Mouse (Mus musculus) CH12.LX (cell line): ENCODE results near the gene Ebi3. TPM values are rescaled to one million over a fixed set of nuclear protein-coding genes. Genes with fewer than 3 reads are reported as not detected.
A peak's percentile ranks its signal among the peaks of the same experiment; 100 is the strongest.

Source experiments
- DNase-seq: peaks from one replicate; pipeline ENCODE4 v3.0.0-alpha.2; 2013; ENCODE audit errors: extremely low read depth
- H3K27ac ChIP-seq: 2 replicates; pipeline ENCODE4 v1.5.1; 2012; ENCODE audit warnings: low read depth, mild to moderate bottlenecking, control low read depth, moderate library complexity; ENCODE audit not compliant: insufficient read depth
- H3K27me3 ChIP-seq: replicated peaks from 2 replicates; pipeline ENCODE3; 2012; ENCODE audit warnings: inconsistent platforms
- H3K36me3 ChIP-seq, 2 experiments: replicated peaks in 1 of 2; 2 replicates each; pipeline versions ENCODE3 to v1.6.1; 2012; ENCODE audit warnings: inconsistent platforms in 1 of 2, low read length in 1 of 2, mild to moderate bottlenecking in 1 of 2, mixed read lengths in 1 of 2, moderate library complexity in 1 of 2; ENCODE audit not compliant: control insufficient read depth in 1 of 2, insufficient read depth in 1 of 2
- H3K4me1 ChIP-seq, 2 experiments: 2 replicates each; pipeline ENCODE4 v1.6.1; 2012; ENCODE audit warnings: inconsistent platforms in 1 of 2, moderate library complexity in 1 of 2; ENCODE audit not compliant: insufficient read depth in 2 of 2, control insufficient read depth in 1 of 2
- H3K4me2 ChIP-seq: 2 replicates; pipeline ENCODE4 v1.6.1; 2012; ENCODE audit warnings: low read depth, mild to moderate bottlenecking, control low read depth; ENCODE audit not compliant: poor library complexity, insufficient read depth, severe bottlenecking
- H3K4me3 ChIP-seq, 3 experiments: fragments of 150-350 bp in 1 of 3; sonication (generic) in 1 of 3; replicated peaks in 1 of 3; 2 replicates each; pipeline versions ENCODE3 to v1.5.1; 2011 to 2012; ENCODE audit warnings: low read depth in 2 of 3, low read length in 2 of 3, mild to moderate bottlenecking in 2 of 3, moderate library complexity in 2 of 3, control low read depth in 1 of 3, improper control_type of control experiment in 1 of 3, inconsistent platforms in 1 of 3, mixed read lengths in 1 of 3; ENCODE audit not compliant: poor library complexity in 1 of 3
- H3K79me2 ChIP-seq: replicated peaks from 2 replicates; pipeline ENCODE4 v1.6.1; 2012; ENCODE audit warnings: mild to moderate bottlenecking, moderate library complexity; ENCODE audit not compliant: control insufficient read depth, poor library complexity, insufficient read depth, severe bottlenecking; ENCODE audit errors: extremely low read depth
- H3K9ac ChIP-seq: 2 replicates; pipeline ENCODE4 v1.6.1; 2012; ENCODE audit warnings: low read depth, mild to moderate bottlenecking, control low read depth, moderate library complexity; ENCODE audit not compliant: insufficient read depth
- H3K9me3 ChIP-seq: replicated peaks from 2 replicates; pipeline ENCODE3; 2012; ENCODE audit warnings: low read length, inconsistent platforms, mixed read lengths
- BHLHE40 ChIP-seq: IDR thresholded peaks from 2 replicates; pipeline ENCODE4 v1.6.1; 2011; ENCODE audit warnings: mild to moderate bottlenecking, low read depth, low read length, improper control_type of control experiment
- CHD2 ChIP-seq: IDR thresholded peaks from 2 replicates; pipeline ENCODE4 v1.6.1; 2011; ENCODE audit warnings: low read length, improper control_type of control experiment
- CTCF ChIP-seq, 2 experiments: IDR thresholded peaks in 1 of 2; conservative IDR thresholded peaks in 1 of 2; 2 replicates each; pipeline ENCODE4 v1.5.1; 2011 to 2012; ENCODE audit warnings: low read depth in 2 of 2, low read length in 2 of 2, improper control_type of control experiment in 1 of 2, inconsistent platforms in 1 of 2, mild to moderate bottlenecking in 1 of 2, moderate library complexity in 1 of 2
- ELF1 ChIP-seq: IDR thresholded peaks from 2 replicates; pipeline ENCODE4 v1.6.1; 2014; ENCODE audit warnings: low read depth, mild to moderate bottlenecking, inconsistent platforms, low read length, improper control_type of control experiment
- EP300 ChIP-seq: IDR thresholded peaks from 2 replicates; pipeline ENCODE4 v1.6.1; 2011; ENCODE audit warnings: low read length, improper control_type of control experiment
- GABPA ChIP-seq: IDR thresholded peaks from 2 replicates; pipeline ENCODE4 v1.6.1; 2012; ENCODE audit warnings: low read depth, low read length, improper control_type of control experiment, inconsistent platforms; ENCODE audit not compliant: insufficient replicate concordance
- HCFC1 ChIP-seq: IDR thresholded peaks from 2 replicates; pipeline ENCODE4 v1.6.1; 2012; ENCODE audit warnings: low read depth, mild to moderate bottlenecking, inconsistent platforms, low read length, improper control_type of control experiment
- JUN ChIP-seq: IDR thresholded peaks from 2 replicates; pipeline ENCODE4 v1.6.1; 2011; ENCODE audit warnings: low read depth, mild to moderate bottlenecking, low read length, improper control_type of control experiment, moderate library complexity; ENCODE audit not compliant: insufficient read depth
- KAT2A ChIP-seq: IDR thresholded peaks from 2 replicates; pipeline ENCODE4 v1.6.1; 2012; ENCODE audit warnings: low read length, improper control_type of control experiment, inconsistent platforms; ENCODE audit not compliant: insufficient replicate concordance
- MAFK ChIP-seq: IDR thresholded peaks from 2 replicates; pipeline ENCODE4 v1.6.1; 2011; ENCODE audit warnings: low read length, improper control_type of control experiment; ENCODE audit not compliant: insufficient replicate concordance
- MAX ChIP-seq: IDR thresholded peaks from 2 replicates; pipeline ENCODE4 v1.6.1; 2011; ENCODE audit warnings: low read length, improper control_type of control experiment
- MAZ ChIP-seq: IDR thresholded peaks from 2 replicates; pipeline ENCODE4 v1.6.1; 2012; ENCODE audit warnings: low read depth, mild to moderate bottlenecking, inconsistent platforms, low read length, improper control_type of control experiment, moderate library complexity
- MEF2A ChIP-seq: IDR thresholded peaks from 2 replicates; pipeline ENCODE4 v1.6.1; 2014; ENCODE audit warnings: low read depth, mild to moderate bottlenecking, inconsistent platforms, low read length, improper control_type of control experiment, borderline replicate concordance
- NELFE ChIP-seq: IDR thresholded peaks from 2 replicates; pipeline ENCODE4 v1.6.1; 2011; ENCODE audit warnings: low read depth, low read length, improper control_type of control experiment
- RAD21 ChIP-seq: IDR thresholded peaks from 2 replicates; pipeline ENCODE4 v1.6.1; 2011; ENCODE audit warnings: low read depth, mild to moderate bottlenecking, low read length, improper control_type of control experiment, moderate library complexity
- SMC3 ChIP-seq: IDR thresholded peaks from 2 replicates; pipeline ENCODE4 v1.6.1; 2011; ENCODE audit warnings: low read depth, low read length, improper control_type of control experiment
- TCF12 ChIP-seq: IDR thresholded peaks from 2 replicates; pipeline ENCODE4 v1.6.1; 2014; ENCODE audit warnings: low read depth, mild to moderate bottlenecking, inconsistent platforms, low read length, improper control_type of control experiment
- UBTF ChIP-seq: IDR thresholded peaks from 2 replicates; pipeline ENCODE4 v1.6.1; 2012; ENCODE audit warnings: low read depth, mild to moderate bottlenecking, inconsistent platforms, low read length, improper control_type of control experiment, moderate library complexity
- USF1 ChIP-seq: IDR thresholded peaks from 2 replicates; pipeline ENCODE4 v1.6.1; 2014; ENCODE audit warnings: low read depth, mild to moderate bottlenecking, inconsistent platforms, low read length, improper control_type of control experiment
- dilution Hi-C: fragments of 300-500 bp; cut with MboI; formaldehyde crosslinking; loops from 2 replicates; pipeline ENCODE4 v1.14.3; 2020; ENCODE audit warnings: low sequenced_read_pairs; ENCODE audit not compliant: extremely low pct_unique_long_range_greater_than_20kb, extremely low pct_ligation_motif_present
- in situ Hi-C: fragments of 300-500 bp; cut with MboI; formaldehyde crosslinking; loops from 3 replicates; pipeline ENCODE4 v1.14.3; 2019; ENCODE audit warnings: low sequenced_read_pairs, low pct_ligation_motif_present, low pct_unique_long_range_greater_than_20kb, mixed read lengths
- polyA plus RNA-seq: library from polyadenylated mRNA; unstranded; fragments of >175 nt; gene quantifications from 2 replicates; pipeline ENCODE4 v1.2.1, GENCODE M21; 2012; ENCODE audit warnings: low read depth; ENCODE audit not compliant: insufficient read length
- total RNA-seq, 2 experiments: library from RNA; depleted of rRNA; stranded (reverse); fragments of 300-350 nt in 1 of 2; fragments of >200 nt in 1 of 2; gene quantifications; 2 replicates each; pipeline ENCODE4 v1.2.3; 2012 to 2014

Gene Ebi3
- total and polyA plus RNA-seq, 3 experiments, result 60.3 to 207 (median 105) TPM

DNA sequence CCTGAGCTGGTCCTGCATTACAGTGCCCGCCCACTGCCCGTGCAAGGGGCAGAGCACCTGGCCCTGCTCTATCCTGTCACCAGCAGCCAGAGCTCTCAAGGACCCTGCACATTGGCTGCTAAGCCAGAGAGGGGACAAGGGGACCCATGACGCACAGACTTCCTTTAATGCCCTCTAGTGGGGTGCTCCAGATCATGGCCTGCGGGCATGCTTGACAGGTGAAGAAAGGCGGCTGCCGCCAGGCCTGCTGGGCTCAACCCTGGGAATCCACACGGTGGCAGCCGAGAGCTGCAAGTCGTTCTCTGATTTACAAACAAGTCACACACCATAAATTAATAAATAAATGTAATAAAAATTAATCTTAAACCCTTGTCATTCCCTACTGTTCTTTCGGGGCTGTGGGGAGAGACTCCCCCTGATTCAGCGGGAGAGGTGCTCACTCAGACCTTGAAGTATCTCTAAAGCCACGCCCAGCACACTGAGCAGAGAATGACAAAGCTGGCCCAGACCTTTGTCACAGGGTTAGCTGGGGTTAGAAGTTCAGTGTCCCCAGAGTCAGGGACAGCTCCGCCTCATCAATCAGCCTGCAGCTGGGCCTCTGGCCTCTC lies 23.9 kb downstream of the Ebi3 start (continued):
- peak; percentile 79 to 95 for TF ChIP-seq CTCF (conservative IDR thresholded peaks at IDR 0.05 in 1 of 2, IDR thresholded peaks at IDR 0.05 in 1 of 2; ENCODE audit: low read depth in 2 of 2, low read length in 2 of 2)
- TF ChIP-seq RAD21, result peak; percentile 77
- TF ChIP-seq USF1, result no peak
- TF ChIP-seq KAT2A, result no peak
- TF ChIP-seq ELF1, result peak; percentile 8; the same call in 1 of the 2 replicates
- no peak for TF ChIP-seq MEF2A
- no peak for TF ChIP-seq GABPA
- no peak for TF ChIP-seq BHLHE40
- no peak for TF ChIP-seq MAFK
- TF ChIP-seq CHD2, result no peak
- 0 out of 2 replicates have a peak, but pooled peaks have one; percentile 15 for TF ChIP-seq HCFC1
- TF ChIP-seq NELFE, result no peak
- no peak for TF ChIP-seq MAZ
- TF ChIP-seq TCF12, result peak; percentile 19; the same call in 1 of the 2 replicates
- no peak for TF ChIP-seq JUN

GRCm38 (mm10) chr17:55977301-55977700 lies 24.9 kb downstream of the Ebi3 start:
- Histone ChIP-seq H3K9ac (no peak overlapping the region), H3K27me3 (peaks cover 15% of the 10 kb centered on the region), H3K4me3 (no peak overlapping the region), H3K4me2 (no peak overlapping the region), H3K79me2 (no peaks in the 10 kb centered on the region), H3K27ac (no peak overlapping the region), H3K36me3 (no peaks in the 10 kb centered on the region), H3K9me3 (peaks cover 2% of the 10 kb centered on the region), H3K4me1 (peaks cover 3 to 13% of the 10 kb centered on the region in 2 experiments; a peak in 3 of 4 replicates)
- in situ Hi-C loops, result no loop called here
- no peak for DNase-seq
- dilution Hi-C loops, result no loop called here
- TF ChIP-seq KAT2A, result no peak
- TF ChIP-seq UBTF, result no peak
- no peak for TF ChIP-seq SMC3
- no peak for TF ChIP-seq CHD2
- TF ChIP-seq MAZ, result no peak
- TF ChIP-seq CTCF (conservative IDR thresholded peaks at IDR 0.05 in 1 of 2, IDR thresholded peaks at IDR 0.05 in 1 of 2; ENCODE audit: low read depth in 2 of 2, low read length in 2 of 2), result no peak
- TF ChIP-seq MAX, result no peak
- no peak for TF ChIP-seq JUN
- TF ChIP-seq EP300, result no peak
- TF ChIP-seq GABPA, result no peak
